Mouse (Mus musculus): ENCODE measurements around the gene Dnah17.

DNA sequence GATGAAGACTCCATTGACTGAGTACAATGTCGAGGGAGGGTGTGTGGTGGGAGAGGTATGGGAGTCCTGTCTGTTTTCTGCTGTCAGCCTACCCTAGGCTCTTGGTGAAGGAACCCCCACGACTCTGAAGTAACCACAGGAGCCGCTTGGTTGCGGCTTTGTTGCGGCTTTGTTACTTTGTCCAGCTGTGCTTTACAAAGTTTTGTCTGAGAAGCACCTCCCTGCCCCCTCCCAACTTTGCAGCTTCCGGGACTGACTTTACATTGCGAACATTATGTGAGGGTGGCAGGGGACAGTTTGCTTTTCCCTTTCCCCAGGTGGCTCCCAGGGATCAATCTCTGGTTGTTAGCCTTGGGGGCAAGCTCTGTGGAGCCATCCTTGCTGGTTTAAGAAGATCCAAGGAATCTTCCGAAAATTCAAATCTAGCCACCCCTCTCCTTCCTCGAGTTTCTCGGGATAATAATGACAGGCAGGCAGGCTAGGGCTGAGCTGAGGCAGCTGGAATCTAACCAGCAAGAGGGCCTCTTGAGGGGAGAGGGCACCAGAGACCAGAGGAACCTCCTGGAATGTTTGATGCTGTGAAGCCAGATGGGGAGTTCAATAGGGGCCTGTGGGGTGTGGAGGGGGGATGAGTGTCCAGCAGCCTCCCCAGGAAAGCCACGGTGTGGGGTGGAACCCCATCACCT lies 59.1 kb downstream of the Dnah17 start:
- TF ChIP-seq CTCF (IDR thresholded peaks at IDR 0.05) (no peak), EP300 (IDR thresholded peaks at IDR 0.05) (no peak)
